Mouse (Mus musculus) megakaryocyte, embryonic 14.5 days (primary cell): ENCODE data around the gene Fam135a.

Source experiments
- FLI1 ChIP-seq: IDR thresholded peaks from 2 replicates; pipeline ENCODE4 v1.6.1; 2012; ENCODE audit warnings: low read length, inconsistent platforms, mixed read lengths
- GATA1 ChIP-seq: IDR thresholded peaks from 3 replicates; pipeline ENCODE4 v1.6.1; 2012; ENCODE audit warnings: mixed read lengths, low read length, inconsistent platforms, borderline replicate concordance

GRCm38 (mm10) chr1:23968027-23968725 is 132.0 kb downstream of the Fam135a start:
- TF ChIP-seq FLI1 (no peak), GATA1 (no peak)
